Mouse (Mus musculus): ENCODE data around the gene Gm20708.
"Not testable (repeated sequence)": the region's sequence is repeated elsewhere in the genome, so short reads cannot be mapped to it uniquely, and the experiment has no call there.

The Gm20708 gene

DNA sequence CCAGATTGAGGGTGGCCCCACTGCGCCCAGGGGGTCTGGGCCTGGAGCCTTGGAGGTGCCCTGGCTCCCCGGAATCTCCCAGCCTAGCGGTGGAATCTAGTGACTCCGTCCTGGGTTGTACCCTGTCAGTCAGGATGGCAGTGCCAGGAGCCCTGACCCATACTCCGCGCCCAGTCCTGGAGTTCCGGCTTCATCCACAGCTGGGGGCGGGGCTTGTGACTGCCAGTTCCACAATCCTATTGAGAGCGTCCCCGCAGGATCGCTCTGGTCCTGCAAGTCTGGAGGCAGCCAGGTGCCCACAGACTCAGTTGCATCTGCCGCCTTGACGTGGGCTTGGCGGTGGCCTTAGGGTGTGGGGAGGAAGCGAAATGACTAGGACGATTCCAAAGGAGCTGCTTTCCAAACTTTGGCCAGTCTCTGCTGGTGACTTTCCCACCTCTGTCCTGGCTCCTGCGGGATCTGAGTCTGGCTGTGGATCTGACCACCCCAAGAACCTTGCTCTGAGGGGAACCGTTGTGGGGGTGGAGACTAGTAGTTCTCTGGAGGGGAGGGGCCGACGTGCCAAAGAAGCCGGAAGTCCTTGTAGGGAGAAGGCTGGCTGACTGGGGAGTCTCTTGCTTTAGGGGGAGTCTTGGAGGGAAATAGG is 1.1 kb downstream of the Gm20708 start:
- no peak for DNase-seq (ENCODE audit: low read depth, low spot score)

DNA sequence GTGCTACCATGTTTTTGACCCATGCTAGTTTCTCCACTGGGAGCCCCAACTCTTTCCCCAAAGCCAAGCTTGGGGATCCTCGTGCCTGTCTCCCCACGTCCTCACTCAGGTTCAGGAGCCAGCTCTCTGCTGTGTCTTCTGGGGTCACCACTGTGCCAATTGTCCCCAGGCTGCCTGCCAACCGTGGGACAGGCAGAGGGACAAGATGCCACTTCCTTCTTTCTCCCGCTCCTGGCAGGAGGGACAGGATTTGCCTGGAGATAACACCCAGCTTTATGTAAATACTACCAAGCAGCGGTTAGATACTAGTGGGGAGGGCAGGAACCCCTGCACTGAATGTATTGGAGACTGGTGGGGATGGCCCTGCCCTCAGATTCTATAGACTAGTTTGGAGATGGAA is 4.4 kb downstream of the Gm20708 start:
- no peak for DNase-seq (ENCODE audit: low read depth, low spot score)

DNA sequence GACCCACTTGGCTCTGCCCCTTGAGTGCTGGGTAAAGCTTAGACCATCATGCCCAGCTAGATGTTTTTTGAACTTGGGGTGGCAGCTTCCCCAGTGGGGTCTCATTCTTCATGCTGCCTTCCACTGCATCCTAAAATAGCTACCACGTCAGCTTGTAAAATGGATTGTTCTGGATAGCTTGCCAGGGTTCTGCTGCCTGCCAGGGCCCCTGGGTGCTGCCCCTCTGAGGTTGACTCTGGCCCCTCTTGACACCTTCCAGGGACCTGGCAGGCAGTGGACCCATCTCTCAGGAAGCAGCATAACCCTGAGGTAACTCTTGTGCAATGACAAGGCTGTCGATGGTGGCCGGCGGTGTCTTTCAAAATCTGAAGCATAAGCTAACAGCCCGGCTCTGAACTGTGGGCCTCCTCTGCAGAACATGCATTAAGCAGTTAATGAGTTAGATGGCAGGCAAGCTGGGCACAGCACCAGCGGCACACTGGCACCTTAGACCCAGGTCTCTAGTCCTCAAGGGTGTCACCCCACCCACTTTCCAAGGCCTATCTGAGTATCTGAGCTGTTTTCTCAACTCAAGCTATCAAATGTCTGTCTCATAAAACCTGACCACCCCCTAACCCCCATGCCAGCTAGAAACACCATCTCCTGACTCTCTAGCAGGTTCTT is 5.4 kb downstream of the Gm20708 start:
- DNase-seq (ENCODE audit: low read depth, low spot score) = no peak

DNA sequence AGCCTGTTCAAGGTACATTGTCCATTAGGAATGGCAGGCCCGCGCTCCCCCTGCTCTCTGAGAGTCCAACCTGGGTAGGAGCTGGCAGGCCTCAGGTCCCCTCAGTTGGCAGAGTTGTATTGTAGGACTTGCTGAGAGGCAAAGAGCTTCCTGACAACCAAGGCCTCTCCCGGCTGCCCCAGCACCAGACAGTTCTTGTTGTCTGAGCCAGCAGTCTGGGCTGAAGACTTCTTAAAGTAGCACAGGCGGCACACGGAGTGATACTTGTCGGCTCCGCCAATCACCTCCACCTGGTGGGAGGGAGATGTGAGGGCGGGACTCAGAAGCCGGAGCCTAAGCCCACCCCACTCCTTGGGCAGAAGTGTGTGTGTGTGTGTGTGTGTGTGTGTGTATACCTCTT is 6.4 kb downstream of the Gm20708 start:
- not testable (repeated sequence) for DNase-seq (ENCODE audit: low read depth, low spot score)

DNA sequence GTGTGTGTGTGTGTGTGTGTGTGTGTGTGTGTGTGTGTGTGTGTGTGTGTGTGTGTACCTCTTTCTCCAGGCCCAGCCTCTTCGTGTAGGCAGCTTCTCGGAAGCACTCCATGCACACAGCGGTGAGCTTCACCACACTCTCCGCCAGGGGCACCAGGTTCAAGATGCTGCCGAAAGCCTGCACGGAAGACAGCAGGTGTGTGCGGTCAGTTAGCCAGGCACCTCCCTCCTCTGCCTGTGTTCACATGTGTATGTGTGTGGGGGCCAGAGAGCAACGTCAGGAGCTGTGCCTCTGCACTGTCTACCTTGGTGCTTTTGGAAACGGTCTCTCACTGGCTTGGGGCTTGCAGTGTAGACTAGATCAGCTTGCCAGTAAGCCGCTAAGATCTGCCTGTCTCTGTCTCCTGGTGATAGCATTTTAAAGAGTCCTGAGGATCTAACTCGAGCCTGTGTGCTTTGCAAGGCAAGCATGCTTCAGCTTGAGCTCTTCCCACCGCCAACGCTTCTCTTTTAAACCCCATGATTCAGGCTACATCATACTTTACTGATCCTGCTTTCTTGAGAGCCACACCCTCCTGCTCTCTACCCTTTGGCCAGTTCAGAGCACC is 7.0 kb downstream of the Gm20708 start:
- no peak for DNase-seq (ENCODE audit: low read depth, low spot score)

DNA sequence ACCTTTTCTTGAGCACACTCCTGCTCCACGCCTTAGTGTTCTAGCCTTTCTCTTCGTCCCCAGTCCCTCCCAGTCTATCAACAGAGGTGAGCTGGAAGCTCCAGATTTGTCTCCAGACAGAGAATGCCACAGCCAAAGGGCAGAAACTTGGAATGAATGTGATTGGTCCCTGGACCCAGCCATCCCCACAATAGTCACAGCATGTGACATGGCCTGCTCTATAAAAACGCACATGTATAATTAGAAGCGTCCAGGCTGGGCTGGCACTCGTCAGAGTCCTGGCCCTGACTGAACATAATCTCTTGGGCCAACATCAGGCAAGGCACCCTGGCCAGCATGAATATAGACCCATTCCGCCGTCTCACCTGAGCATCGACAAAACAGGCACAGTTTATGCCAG is 9.6 kb downstream of the Gm20708 start:
- no peak for DNase-seq (ENCODE audit: low read depth, low spot score)

DNA sequence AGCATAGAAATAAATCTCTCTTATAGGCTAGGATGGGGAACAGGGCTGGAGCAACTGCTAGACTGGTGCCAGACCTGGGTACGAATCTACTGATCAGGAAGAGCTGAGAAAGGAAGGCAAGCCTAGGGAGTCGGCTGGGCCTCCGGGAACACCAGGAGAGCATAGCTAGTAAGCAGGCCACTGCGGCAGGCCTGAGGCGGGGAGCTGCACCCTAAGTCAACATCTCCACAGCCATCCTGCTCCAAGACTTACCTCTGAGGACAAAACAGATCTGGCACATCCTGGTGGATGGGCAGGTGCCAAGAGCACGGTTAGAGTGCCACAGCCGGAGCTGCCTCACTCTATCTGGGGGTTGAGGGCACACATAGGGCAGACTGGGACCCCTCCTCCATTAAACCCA is 10.7 kb downstream of the Gm20708 start:
- DNase-seq (ENCODE audit: low read depth, low spot score) = no peak

DNA sequence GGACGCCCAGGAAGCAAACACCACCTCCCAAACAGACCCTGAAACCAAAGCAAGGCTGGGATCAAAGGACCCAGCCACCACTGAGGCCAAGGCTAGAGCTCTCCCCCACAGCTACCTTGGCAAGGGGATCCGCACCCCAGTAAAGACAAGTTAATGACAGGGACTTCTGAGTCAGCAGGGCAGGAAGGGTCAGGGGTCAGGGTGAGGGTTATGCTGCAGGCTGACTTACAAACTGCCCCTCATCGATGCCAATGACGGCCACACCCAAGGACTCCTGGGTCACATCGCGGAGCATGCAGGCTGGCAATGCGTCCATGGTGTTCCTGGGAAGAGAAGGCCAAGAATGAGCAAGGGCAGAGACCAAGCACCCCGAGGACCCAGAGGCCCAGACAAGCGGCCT is 12.4 kb downstream of the Gm20708 start:
- DNase-seq (ENCODE audit: low read depth, low spot score) = no peak

DNA sequence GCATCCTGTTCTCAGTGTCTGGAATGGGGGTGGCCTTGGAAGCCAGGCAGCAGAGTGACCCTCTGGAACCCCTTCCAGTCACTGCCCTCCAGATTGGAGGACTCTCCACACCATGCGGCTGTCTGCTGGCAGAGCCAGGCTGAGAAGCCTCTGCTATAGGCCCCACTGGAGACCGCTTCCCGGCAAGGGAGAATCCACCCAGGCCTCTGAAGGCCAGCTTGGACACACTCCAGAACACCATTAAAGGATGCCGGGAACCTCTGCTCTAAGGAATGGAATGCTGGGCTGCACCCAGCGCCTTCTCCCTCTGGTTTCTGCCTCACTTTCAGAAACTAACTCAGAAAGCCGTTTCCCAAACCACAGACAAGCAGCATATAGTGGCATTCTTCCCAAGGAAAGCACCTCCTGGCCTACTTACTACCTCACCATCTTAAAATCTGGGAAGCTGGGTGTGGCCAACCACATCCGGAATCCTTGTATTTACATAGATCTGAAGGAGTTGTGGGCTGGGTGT is 13.3 kb downstream of the Gm20708 start:
- DNase-seq (ENCODE audit: low read depth, low spot score) = no peak

DNA sequence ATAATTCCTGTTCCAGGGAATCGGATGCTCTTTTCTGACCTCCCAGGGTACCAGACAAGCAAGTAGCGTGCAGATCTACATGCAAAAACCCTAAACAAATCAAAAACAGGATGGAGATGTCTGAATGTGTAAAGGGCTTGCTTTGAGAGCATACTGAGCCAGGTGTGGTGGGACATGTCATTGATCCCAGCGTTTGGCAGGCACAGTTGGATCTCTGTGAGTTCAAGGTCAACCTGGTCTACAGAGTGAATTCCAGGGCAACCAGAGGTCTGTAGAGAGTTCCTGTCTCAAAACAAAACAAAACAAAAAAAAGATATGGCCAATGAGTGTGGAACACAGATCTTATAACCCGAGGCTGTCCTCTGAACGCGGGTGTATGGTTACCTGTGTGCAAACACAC is 13.9 kb downstream of the Gm20708 start:
- DNase-seq (ENCODE audit: low read depth, low spot score) = no peak

DNA sequence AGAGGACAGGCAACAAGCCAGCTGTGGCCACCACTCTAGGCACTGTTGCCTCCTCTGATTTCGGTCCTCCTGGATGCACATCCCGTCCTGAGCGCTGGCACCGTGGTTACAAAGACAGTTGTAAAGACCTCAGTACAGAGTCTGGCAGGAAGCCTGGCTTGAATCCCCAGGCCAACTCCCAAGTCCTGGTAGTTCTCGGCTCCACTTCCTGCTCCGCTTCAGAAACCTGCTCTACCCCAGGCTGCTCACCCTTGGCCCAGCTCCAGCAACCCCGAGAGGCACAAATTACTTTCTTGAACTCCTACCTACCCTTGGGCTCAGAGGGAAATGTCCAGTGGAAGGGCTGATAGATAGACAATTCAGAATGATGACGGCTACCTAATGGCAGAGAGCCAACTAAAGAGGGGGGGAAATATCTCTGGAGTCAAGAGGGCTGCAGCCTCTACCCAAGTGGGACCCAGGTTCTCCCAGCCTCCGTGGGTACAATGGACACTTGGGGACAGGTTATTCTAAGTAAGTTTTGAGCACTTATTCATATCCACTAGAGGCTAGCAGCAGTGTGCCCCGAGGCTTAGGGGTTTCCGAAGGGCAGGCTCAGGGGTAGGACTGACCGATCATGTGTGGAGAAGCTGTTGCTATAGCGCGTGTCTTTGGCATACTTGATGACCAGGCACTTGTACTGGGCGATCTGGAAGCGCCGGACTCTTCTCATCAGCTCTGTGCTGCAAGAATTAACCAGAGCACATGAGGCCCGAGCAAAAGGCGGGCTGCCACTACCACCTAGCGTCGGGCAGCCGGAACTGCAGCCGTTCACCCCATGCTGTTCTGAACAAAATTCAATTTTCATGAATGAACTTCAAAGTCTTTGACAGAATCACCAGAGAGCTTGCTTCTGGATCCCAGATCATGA is 14.8 kb downstream of the Gm20708 start:
- DNase-seq (ENCODE audit: low read depth, low spot score) = no peak

DNA sequence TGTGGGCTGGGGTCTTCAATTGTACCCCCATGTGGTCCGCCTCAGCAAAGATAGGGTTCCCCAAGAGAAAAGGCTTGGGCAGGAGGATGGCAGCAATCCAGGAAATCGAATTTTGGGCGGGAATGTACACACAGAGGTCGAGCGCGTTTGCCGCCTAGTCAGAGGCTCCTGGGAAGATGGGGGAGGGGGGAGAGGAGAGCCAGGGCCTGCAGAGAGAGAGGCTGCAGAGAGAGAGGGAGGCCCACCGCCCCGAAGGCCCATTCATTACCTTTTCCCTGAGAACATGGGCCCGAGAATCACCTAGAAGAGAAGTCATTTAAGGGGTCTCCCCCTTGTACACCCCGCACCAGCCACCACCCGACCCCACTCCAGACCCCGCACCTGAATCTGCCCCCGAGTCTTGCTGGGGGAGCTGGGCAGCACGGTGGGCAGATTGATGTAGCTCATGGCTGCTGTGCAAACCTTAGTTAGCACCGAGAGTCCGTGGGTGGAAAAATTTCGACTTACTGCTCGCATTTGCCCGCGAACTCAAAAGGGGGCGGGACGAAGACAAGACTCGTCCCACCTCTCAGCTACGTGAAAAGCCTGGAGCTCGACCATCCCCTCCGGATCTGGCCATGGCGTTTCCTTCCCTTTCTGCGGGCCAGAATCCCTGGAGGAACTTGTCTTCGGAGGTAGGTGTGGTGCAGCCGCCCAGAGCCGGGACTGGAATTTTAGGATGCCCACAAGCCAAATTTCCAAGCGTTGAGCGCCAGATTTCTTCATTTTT is 16.0 kb downstream of the Gm20708 start, which contains the start of the genes Afmid and Tk1:
Gene Afmid (plus strand): TSS at position 592 of the 769 bp plus-strand sequence.
Gene Tk1 (minus strand): TSS at position 760 of the 769 bp plus-strand sequence.
- peak; percentile 91 for DNase-seq (ENCODE audit: low read depth, low spot score)

DNA sequence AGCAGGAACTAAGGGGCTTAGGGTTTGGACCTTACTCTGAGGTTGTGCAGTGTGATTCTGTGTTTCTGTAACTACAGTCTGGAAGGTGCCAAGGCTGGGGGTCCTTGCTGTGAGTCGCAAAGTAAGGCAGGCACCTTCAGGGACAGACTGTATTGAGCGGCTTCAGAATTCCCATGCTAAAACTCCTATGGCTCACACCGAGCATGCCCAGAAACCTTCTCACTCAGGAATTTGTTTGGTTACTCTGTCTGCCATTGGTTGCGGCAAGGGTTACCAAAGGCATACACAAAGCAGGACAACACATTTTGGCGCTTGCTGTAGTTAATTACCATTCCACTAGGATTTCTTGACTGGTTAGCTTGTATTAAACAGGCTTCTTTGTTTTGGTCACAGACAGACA is 16.7 kb downstream of the Gm20708 start:
- no peak for DNase-seq (ENCODE audit: low read depth, low spot score)

DNA sequence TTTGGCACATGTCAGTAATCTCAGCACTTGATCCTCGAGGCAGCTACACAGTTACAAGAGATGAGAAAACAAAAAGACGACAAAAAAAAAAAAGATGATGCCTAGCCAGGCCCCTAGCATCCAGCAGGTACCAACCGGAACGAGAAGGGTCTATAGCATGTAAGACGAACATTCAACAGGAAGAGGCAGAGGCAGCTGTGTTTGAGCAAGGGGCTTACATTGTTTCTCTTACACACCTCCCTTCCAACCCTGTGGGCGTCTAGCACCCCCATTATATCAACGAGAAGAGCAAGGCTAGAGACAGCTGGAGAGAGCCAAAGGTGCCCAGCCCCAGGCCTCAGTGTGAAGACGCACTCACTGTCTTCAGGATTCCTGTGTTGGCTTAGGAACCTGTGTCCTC is 17.4 kb downstream of the Gm20708 start:
- DNase-seq (ENCODE audit: low read depth, low spot score) = no peak

DNA sequence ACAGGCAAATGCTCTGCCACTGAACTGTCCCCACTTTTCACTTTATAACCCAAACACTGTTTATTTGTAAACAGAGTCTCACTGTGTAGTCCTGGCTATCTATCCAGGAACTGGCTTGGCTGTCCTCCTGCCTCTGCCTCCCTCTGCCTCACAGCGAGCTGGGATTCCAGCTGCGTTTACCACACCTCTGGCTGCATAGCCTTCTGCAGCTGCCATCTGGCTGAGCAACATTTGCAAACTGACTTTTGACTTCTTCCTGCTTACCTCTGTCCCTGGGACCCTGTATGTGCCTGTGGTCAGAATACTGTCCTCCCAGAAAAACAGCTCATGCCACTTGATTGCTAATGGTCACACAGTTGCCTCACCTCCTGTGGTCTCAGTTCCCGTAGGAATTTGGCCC is 17.9 kb downstream of the Gm20708 start:
- DNase-seq (ENCODE audit: low read depth, low spot score) = no peak

DNA sequence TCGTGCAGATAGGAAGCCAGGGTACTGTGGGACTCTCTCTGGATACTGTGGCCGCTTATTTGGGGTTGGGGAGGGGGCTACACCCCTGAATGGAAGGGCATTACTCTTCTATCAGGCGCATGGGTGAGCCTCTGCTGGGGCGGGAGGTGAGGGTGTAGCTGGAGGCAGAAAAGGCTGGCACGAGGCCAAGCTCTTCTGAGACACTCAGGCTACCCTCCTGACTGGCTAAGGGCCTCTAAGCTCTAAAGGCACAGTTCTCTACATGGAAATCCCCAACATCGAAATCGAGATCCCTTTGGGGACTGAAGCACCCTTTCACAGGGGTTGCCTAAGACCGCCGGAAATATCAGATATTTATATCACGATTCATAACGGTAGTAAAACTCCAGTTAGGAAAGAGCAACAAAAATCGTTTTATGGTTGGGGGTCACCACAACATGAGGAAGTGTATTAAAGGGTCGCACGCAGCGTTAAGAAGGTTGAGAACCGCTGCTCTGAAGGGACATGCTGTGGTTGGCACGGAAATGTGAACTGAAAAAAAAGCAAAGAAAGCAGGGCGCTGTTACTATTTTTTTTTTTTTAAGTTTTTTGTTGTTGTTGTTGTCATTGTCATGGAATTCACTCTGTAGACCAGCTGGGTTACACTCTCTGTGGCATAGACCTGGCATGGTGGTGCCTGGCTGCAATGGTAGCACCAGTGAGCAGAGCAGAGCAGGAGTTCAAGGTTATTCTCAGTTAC is 18.9 kb downstream of the Gm20708 start:
- DNase-seq (ENCODE audit: low read depth, low spot score) = no peak

DNA sequence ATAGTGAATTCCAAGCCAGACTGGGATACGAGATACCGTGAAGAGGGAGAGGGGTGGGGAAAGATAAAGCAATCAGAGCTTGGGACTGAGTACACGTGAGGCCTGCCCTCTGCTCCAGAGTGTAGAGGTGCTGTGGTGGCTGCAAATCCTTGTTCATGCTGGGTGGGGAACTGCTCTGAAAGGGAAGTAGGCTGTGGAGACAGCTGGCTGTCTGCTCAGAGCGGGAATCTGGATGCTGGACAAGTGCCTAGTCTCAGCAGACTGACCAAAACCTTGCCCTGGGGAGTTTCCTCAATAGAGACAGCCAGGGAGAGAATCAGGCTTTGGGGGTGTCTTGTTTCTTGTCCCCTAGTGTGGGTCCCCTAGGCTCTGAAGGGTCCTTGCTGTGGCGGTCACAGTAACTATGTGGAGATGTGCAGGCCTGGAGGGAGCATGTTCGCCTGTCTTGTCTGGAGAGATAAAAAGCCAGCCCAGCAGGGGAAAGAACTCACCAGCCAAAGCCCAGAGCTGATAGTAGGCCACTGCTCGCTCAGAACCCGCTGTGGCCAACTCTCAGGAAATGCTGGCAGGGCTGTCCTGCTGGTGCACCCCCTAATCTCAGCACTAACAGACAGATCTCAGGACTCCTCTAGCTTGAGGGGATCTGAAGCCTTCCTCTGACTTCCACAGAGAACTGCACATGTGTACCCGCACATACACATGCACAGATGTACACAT is 19.6 kb downstream of the Gm20708 start:
- no peak for DNase-seq (ENCODE audit: low read depth, low spot score)

DNA sequence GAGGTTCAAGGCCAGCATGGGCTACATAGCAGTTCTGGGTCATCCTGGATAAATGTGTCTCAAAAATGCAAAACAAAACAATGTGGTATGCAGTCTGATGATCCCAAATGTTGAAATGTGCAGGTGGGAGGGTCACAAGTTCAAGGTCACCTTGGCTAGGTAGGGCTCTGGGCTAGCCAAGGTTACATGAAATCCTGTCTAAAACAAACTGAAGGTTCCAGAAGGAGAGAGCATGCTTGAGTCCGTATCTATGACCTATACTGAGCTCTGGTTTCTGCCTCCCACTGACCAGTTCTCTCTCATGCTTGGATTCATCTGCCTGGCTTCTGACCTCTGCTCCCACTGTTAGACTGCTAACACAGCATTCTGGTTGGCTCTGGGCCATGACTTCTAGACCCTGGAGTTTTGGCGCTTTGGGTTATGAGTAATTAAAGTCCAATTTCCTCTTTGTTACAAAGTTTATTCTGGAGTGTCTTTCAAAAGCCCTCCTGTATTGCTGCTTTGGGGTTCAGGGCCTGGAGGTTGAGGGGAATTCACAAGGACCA is 20.3 kb downstream of the Gm20708 start:
- DNase-seq (ENCODE audit: low read depth, low spot score) = no peak

DNA sequence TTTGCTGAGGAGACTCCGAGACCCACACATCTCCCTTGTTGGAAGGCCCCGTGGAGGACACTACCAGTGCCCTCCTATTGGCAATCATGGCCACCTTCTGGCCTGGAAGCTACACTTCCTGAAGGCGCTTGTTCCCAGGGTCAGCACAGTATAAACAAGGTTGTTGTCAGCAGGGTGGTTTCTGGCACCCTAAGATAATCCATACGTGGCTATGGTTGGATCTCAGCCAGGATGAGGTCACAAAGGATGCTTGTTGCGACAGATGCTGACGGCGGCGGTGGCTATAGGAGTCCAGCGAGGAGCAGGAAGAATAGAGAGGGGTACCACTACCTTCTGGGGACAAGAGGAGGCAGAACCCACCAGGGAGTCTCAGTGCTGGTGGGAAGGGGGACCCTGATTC is 20.9 kb downstream of the Gm20708 start:
- DNase-seq (ENCODE audit: low read depth, low spot score) = no peak
